Comparison of ENCODE assay signal across 8 mouse cellular contexts in genomic region chr17:34629221-34629751, GRCm38 (mm10). TPM values are rescaled to one million over a fixed set of nuclear protein-coding genes. Genes with fewer than 3 reads are reported as not detected.
DNase-seq lines count a peak whose midpoint lies in the region; ATAC-seq and TF ChIP-seq lines count a peak whose summit lies in the region.

Gene Prrt1 (plus strand): TSS chr17:34629533.

- ATAC-seq in kidney, postnatal 0 days (replicated peaks; ENCODE audit: low FRiP score, low read depth) = no peak
- peak; percentile 38; the same call in 1 of the 2 replicates for ATAC-seq in forebrain, embryonic 15.5 days (replicated peaks)

- WGBS in kidney, postnatal 0 days = 6% methylated on average over 16 of the region's 16 CpGs
- 1% methylated on average over 16 of the region's 16 CpGs for WGBS in forebrain, embryonic 15.5 days

- H3K9ac ChIP-seq in kidney, postnatal 0 days (ENCODE audit: low read depth, low read length) = peak within 1 kb of the TSS; percentile 74
- peak within 1 kb of the TSS; percentile 71 for H3K9ac ChIP-seq in forebrain, embryonic 15.5 days (replicated peaks)

- peaks cover 43% of the 10 kb centered on the region for H3K4me1 ChIP-seq in kidney, postnatal 0 days (replicated peaks; ENCODE audit: insufficient read depth, low read length)
- peaks cover 62% of the 10 kb centered on the region for H3K4me1 ChIP-seq in forebrain, embryonic 15.5 days

- H3K4me3 ChIP-seq in kidney, postnatal 0 days (replicated peaks; ENCODE audit: low read depth, low read length) = peak within 1 kb of the TSS; percentile 67
- H3K4me3 ChIP-seq in forebrain, embryonic 15.5 days = peak within 1 kb of the TSS; percentile 69

- H3K27ac ChIP-seq in kidney, postnatal 0 days = peak within 1 kb of the TSS; percentile 96
- peak within 1 kb of the TSS; percentile 87 for H3K27ac ChIP-seq in forebrain, embryonic 15.5 days (replicated peaks)

- H3K36me3 ChIP-seq in kidney, postnatal 0 days (ENCODE audit: insufficient read depth, low read length) = no peaks in the 10 kb centered on the region
- H3K36me3 ChIP-seq in forebrain, embryonic 15.5 days = no peaks in the 10 kb centered on the region

- TF ChIP-seq CTCF in kidney, postnatal 0 days (IDR thresholded peaks at IDR 0.05; ENCODE audit: low read depth) = no peak
- no peak for TF ChIP-seq CTCF in brain, embryonic 14.5 days (IDR thresholded peaks at IDR 0.05; ENCODE audit: borderline replicate concordance, extremely low read depth, insufficient read depth, insufficient read length)

- peak within 1 kb of the TSS; percentile 89 for H3K4me2 ChIP-seq in kidney, postnatal 0 days (ENCODE audit: low read length)
- peak within 1 kb of the TSS; percentile 96 for H3K4me2 ChIP-seq in forebrain, embryonic 15.5 days (replicated peaks)

- 0 out of 2 replicates have a peak, but pooled peaks cover 9% of the 10 kb centered on the region for H3K27me3 ChIP-seq in kidney, postnatal 0 days (ENCODE audit: insufficient read depth, low read length)
- peaks cover 19% of the 10 kb centered on the region for H3K27me3 ChIP-seq in forebrain, embryonic 15.5 days

- no peak for TF ChIP-seq POLR2A in brain, embryonic 14.5 days (IDR thresholded peaks at IDR 0.05; ENCODE audit: borderline replicate concordance, extremely low read depth, insufficient read depth, insufficient read length, poor library complexity, severe bottlenecking)

- H3K9me3 ChIP-seq in kidney, postnatal 0 days (replicated peaks; ENCODE audit: low read length) = no peaks in the 10 kb centered on the region
- H3K9me3 ChIP-seq in forebrain, embryonic 15.5 days = no peaks in the 10 kb centered on the region

- DNase-seq in kidney, postnatal 0 days (ENCODE audit: low spot score) = no peak
- no peak for DNase-seq in kidney, adult 18-20 months
- peak; percentile 92 for DNase-seq in brain, embryonic 14.5 days (ENCODE audit: low read depth)
- peak in 1 of 2 experiments; percentile 74 for DNase-seq in left cerebral cortex, adult 8-10 months (ENCODE audit: low spot score in 2 of 2)
- DNase-seq in neural tube, embryonic 10.5 days (ENCODE audit: extremely low spot score, low spot score) = peak; percentile 42
- DNase-seq in urinary bladder, postnatal 25 days (ENCODE audit: low spot score) = no peak
- no peak for DNase-seq in urinary bladder, postnatal 14 days (ENCODE audit: low spot score)

RNA-seq across cellular contexts. Expression of gene Prrt1, which starts in this region (rescaled TPM):
- polyA plus RNA-seq in kidney, postnatal 0 days (2015; fragmentation: Nextera tagmentation; extraction: Ambion mirVana) = 0.36 and 0.55 TPM in 2 replicates
- 53.2 and 63.8 TPM in 2 replicates for polyA plus RNA-seq in brain, embryonic 14.5 days (2012; rRNA removed)
- polyA plus RNA-seq in forebrain, embryonic 15.5 days (2015; fragmentation: Nextera tagmentation; extraction: Ambion mirVana) = 6.8 and 7.4 TPM in 2 replicates
- total RNA-seq in left cerebral cortex, adult 8-10 months (2022) = 100 to 1,000 TPM in 3 of 4 experiments, 10 to 100 TPM in 1; 90.1 to 149 (median 116) TPM

Comparison
In these comparisons a context has a peak if more than half of its experiments do, and no peak if none do; other contexts are left out.
1. DNase-seq: peak in brain, embryonic 14.5 days (single experiment) and neural tube, embryonic 10.5 days (single experiment); none in kidney, postnatal 0 days (single experiment), kidney, adult 18-20 months (single experiment), urinary bladder, postnatal 25 days (single experiment) and urinary bladder, postnatal 14 days (single experiment).